Mouse (Mus musculus): ENCODE measurements at regions not wholly inside any gene's neighbourhood (a gene's known extent, or its start where the extent isn't known, plus 50 kb on each side); places are given as distances from the start of the nearest gene placed in this dataset.

GRCm38 (mm10) chr13:92964213-92964743 lies 119.7 kb downstream of the Mtx3 start:
- ATAC-seq (ENCODE audit: low FRiP score) (no peak), DNase-seq (ENCODE audit: low spot score) (no peak)
- 82% methylated on average over 5 of the region's 5 CpGs for WGBS
- Histone ChIP-seq H3K27ac (ENCODE audit: low read depth, low read length) (no peak overlapping the region), H3K27me3 (ENCODE audit: insufficient read depth, low read length) (no peaks in the 10 kb centered on the region; the same call in 1 of the 2 replicates), H3K4me3 (ENCODE audit: low read depth, low read length) (no peak overlapping the region), H3K9me3 (ENCODE audit: low read length) (no peaks in the 10 kb centered on the region), H3K4me2 (ENCODE audit: low read depth, low read length, poor library complexity, severe bottlenecking) (no peak overlapping the region), H3K36me3 (ENCODE audit: insufficient read depth, low read length) (no peaks in the 10 kb centered on the region), H3K4me1 (ENCODE audit: insufficient read depth, low read length) (no peaks in the 10 kb centered on the region; the same call in 1 of the 2 replicates), H3K9ac (replicated peaks; ENCODE audit: low read length, poor library complexity, severe bottlenecking) (no peak overlapping the region)
- no peak for TF ChIP-seq CTCF (IDR thresholded peaks at IDR 0.05)

GRCm38 (mm10) chr13:92967025-92967610 lies 122.6 kb downstream of the Mtx3 start:
- H3K9me3 ChIP-seq (ENCODE audit: low read length): no peaks in the 10 kb centered on the region
- no peak for ATAC-seq (ENCODE audit: low FRiP score)
- no peak overlapping the region for H3K4me2 ChIP-seq (ENCODE audit: low read depth, low read length, poor library complexity, severe bottlenecking)
- TF ChIP-seq CTCF (IDR thresholded peaks at IDR 0.05): no peak
- WGBS: 38% methylated on average over 1 of the region's 1 CpGs
- no peak overlapping the region for H3K4me3 ChIP-seq (ENCODE audit: low read depth, low read length)
- H3K9ac ChIP-seq (replicated peaks; ENCODE audit: low read length, poor library complexity, severe bottlenecking): no peak overlapping the region
- no peaks in the 10 kb centered on the region; the same call in 1 of the 2 replicates for H3K27me3 ChIP-seq (ENCODE audit: insufficient read depth, low read length)
- no peaks in the 10 kb centered on the region for H3K4me1 ChIP-seq (ENCODE audit: insufficient read depth, low read length)
- peak; percentile 24 for DNase-seq (ENCODE audit: low spot score)
- no peak overlapping the region for H3K27ac ChIP-seq (ENCODE audit: low read depth, low read length)
- H3K36me3 ChIP-seq (ENCODE audit: insufficient read depth, low read length): no peaks in the 10 kb centered on the region

GRCm38 (mm10) chr13:92969579-92969978 lies 125.0 kb downstream of the Mtx3 start:
- no peak overlapping the region for H3K9ac ChIP-seq (replicated peaks; ENCODE audit: low read length, poor library complexity, severe bottlenecking)
- H3K4me2 ChIP-seq (ENCODE audit: low read depth, low read length, poor library complexity, severe bottlenecking): no peak overlapping the region
- no peak for DNase-seq (ENCODE audit: low spot score)
- 100% methylated on average over 1 of the region's 1 CpGs for WGBS
- H3K4me3 ChIP-seq (ENCODE audit: low read depth, low read length): no peak overlapping the region
- no peak for TF ChIP-seq CTCF (IDR thresholded peaks at IDR 0.05)
- ATAC-seq (ENCODE audit: low FRiP score): no peak
- H3K36me3 ChIP-seq (ENCODE audit: insufficient read depth, low read length): no peaks in the 10 kb centered on the region
- no peak overlapping the region for H3K27ac ChIP-seq (ENCODE audit: low read depth, low read length)
- H3K4me1 ChIP-seq (ENCODE audit: insufficient read depth, low read length): no peaks in the 10 kb centered on the region
- H3K27me3 ChIP-seq (ENCODE audit: insufficient read depth, low read length): no peaks in the 10 kb centered on the region
- no peaks in the 10 kb centered on the region for H3K9me3 ChIP-seq (ENCODE audit: low read length)

DNA sequence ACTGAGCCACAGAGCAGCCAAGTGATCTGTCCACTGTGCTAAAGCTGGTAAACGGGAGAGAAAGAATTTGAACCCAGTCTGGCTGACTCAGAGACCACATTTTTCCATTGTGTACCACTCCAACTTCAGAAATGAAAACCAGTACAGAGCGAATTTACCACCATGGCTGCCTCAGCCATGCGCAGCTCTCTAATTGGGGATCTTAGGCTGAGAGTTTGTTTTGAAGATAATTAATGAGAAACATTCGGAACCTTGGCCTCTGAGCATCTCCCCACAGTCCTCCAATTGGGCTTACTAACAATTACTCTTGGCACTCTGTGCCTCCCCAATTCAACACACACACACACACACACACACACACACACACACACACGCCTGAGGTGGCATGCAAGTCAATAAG lies 128.3 kb downstream of the Mtx3 start:
- 85% methylated on average over 5 of the region's 5 CpGs for WGBS
- H3K27ac ChIP-seq (ENCODE audit: low read depth, low read length): no peak overlapping the region
- no peak overlapping the region for H3K9ac ChIP-seq (replicated peaks; ENCODE audit: low read length, poor library complexity, severe bottlenecking)
- no peak overlapping the region for H3K4me2 ChIP-seq (ENCODE audit: low read depth, low read length, poor library complexity, severe bottlenecking)
- no peak for DNase-seq (ENCODE audit: low spot score)
- H3K4me3 ChIP-seq (ENCODE audit: low read depth, low read length): no peak overlapping the region
- ATAC-seq (ENCODE audit: low FRiP score): no peak
- no peaks in the 10 kb centered on the region for H3K36me3 ChIP-seq (ENCODE audit: insufficient read depth, low read length)
- H3K27me3 ChIP-seq (ENCODE audit: insufficient read depth, low read length): no peaks in the 10 kb centered on the region
- H3K9me3 ChIP-seq (ENCODE audit: low read length): no peaks in the 10 kb centered on the region
- no peaks in the 10 kb centered on the region for H3K4me1 ChIP-seq (ENCODE audit: insufficient read depth, low read length)
- TF ChIP-seq CTCF (IDR thresholded peaks at IDR 0.05): no peak

- ATAC-seq (ENCODE audit: low FRiP score) (no peak), DNase-seq (ENCODE audit: low spot score) (no peak)
- no peaks in the 10 kb centered on the region for H3K27me3 ChIP-seq (ENCODE audit: insufficient read depth, low read length)
- TF ChIP-seq CTCF (IDR thresholded peaks at IDR 0.05): no peak
- no peak overlapping the region for H3K27ac ChIP-seq (ENCODE audit: low read depth, low read length)
- no peaks in the 10 kb centered on the region for H3K4me1 ChIP-seq (ENCODE audit: insufficient read depth, low read length)
- H3K9me3 ChIP-seq (ENCODE audit: low read length): no peaks in the 10 kb centered on the region
- no peak overlapping the region for H3K4me2 ChIP-seq (ENCODE audit: low read depth, low read length, poor library complexity, severe bottlenecking)
- H3K36me3 ChIP-seq (ENCODE audit: insufficient read depth, low read length): no peaks in the 10 kb centered on the region
- H3K9ac ChIP-seq (replicated peaks; ENCODE audit: low read length, poor library complexity, severe bottlenecking): no peak overlapping the region
- no peak overlapping the region for H3K4me3 ChIP-seq (ENCODE audit: low read depth, low read length)
- WGBS: 83% methylated on average over 4 of the region's 4 CpGs
These were observed 129.2 kb downstream of the Mtx3 start for GRCm38 (mm10) chr13:92973791-92974190.

DNA sequence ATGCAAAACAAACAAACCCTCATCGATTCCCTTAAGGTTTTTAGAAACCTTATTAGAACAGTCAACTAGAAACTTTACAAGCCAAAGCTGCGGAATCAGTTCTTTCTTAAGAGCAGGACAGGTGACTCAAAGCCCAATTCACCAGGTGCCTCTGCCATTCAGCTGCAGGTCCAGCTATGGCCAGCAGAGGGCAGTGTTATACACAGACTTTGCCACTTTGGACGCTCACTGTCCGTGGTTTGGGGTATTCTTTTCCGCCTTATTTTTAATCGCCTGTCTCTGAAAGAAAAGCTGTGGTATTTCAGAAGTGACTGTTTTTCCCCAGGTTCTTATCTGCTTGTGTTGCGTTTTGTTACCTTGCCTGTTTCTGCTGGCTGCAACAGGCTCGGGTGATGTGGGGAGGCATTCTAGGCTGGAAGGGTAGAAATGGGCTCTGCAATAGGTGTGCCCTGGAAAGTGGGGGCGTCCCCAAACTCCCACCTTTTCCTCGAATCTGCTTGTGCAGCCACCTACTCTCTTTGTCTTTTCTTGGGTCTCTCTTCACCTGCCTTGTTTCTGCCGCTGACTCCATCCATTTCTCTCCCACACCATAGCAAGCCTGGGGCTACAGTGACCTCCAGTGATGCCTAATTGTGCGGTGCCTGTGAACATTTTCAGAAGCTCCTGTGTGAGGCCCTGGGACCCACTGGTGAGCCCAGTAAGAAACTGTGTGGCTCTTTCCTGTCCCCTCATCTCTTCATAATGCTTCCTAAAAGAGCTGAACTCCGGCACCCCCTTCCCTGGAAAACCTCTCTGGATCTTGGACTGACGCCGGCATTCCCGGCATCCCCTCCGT lies 142.4 kb downstream of the Mtx3 start:
- Histone ChIP-seq H3K4me2 (ENCODE audit: low read depth, low read length, poor library complexity, severe bottlenecking) (peak overlapping the region; percentile 46), H3K36me3 (ENCODE audit: insufficient read depth, low read length) (no peaks in the 10 kb centered on the region), H3K4me3 (ENCODE audit: low read depth, low read length) (peak overlapping the region; percentile 20; the same call in 1 of the 2 replicates), H3K4me1 (ENCODE audit: insufficient read depth, low read length) (no peaks in the 10 kb centered on the region), H3K9me3 (ENCODE audit: low read length) (no peaks in the 10 kb centered on the region), H3K27me3 (ENCODE audit: insufficient read depth, low read length) (no peaks in the 10 kb centered on the region), H3K9ac (replicated peaks; ENCODE audit: low read length, poor library complexity, severe bottlenecking) (no peak overlapping the region), H3K27ac (ENCODE audit: low read depth, low read length) (no peak overlapping the region)
- TF ChIP-seq CTCF (IDR thresholded peaks at IDR 0.05): peak; percentile 94
- ATAC-seq (ENCODE audit: low FRiP score) (peak; percentile 62; the same call in 1 of the 2 replicates), DNase-seq (ENCODE audit: low spot score) (peak; percentile 78)
- 47% methylated on average over 17 of the region's 17 CpGs for WGBS
